Mouse (Mus musculus) spleen, adult 12 weeks (tissue): Measurements from ENCODE around the gene Ssbp2.

Experiments
- DNase-seq: peaks from one replicate; pipeline ENCODE4 v3.0.0; 2022; ENCODE audit warnings: low spot score

The Ssbp2 gene

GRCm38 (mm10) chr13:91634123-91634522 lies 174.0 kb downstream of the Ssbp2 start:
- no peak for DNase-seq

- no peak for DNase-seq
Observed at GRCm38 (mm10) chr13:91635957-91636356, 175.9 kb downstream of the Ssbp2 start.

GRCm38 (mm10) chr13:91636814-91637213 lies 176.7 kb downstream of the Ssbp2 start:
- DNase-seq, result peak; percentile 71

- DNase-seq, result no peak
Observed at GRCm38 (mm10) chr13:91638836-91639235, 178.8 kb downstream of the Ssbp2 start.

- DNase-seq, result no peak
Observed at GRCm38 (mm10) chr13:91640219-91640618, 180.1 kb downstream of the Ssbp2 start.

GRCm38 (mm10) chr13:91648240-91648639 lies 188.2 kb downstream of the Ssbp2 start:
- no peak for DNase-seq

GRCm38 (mm10) chr13:91649926-91650325 lies 189.8 kb downstream of the Ssbp2 start:
- DNase-seq, result no peak

GRCm38 (mm10) chr13:91661068-91661795 lies 201.1 kb downstream of the Ssbp2 start:
- no peak for DNase-seq

GRCm38 (mm10) chr13:91662751-91663150 lies 202.7 kb downstream of the Ssbp2 start:
- DNase-seq, result no peak

GRCm38 (mm10) chr13:91673241-91673640 lies 213.2 kb downstream of the Ssbp2 start:
- DNase-seq, result no peak

GRCm38 (mm10) chr13:91680764-91681437 lies 220.8 kb downstream of the Ssbp2 start:
- DNase-seq, result no peak

GRCm38 (mm10) chr13:91681474-91681873 lies 221.4 kb downstream of the Ssbp2 start:
- DNase-seq, result no peak

- DNase-seq, result no peak
Observed at GRCm38 (mm10) chr13:91690118-91690517, 230.0 kb downstream of the Ssbp2 start.

- DNase-seq, result no peak
Observed at GRCm38 (mm10) chr13:91693615-91694014, 233.5 kb downstream of the Ssbp2 start.

- no peak for DNase-seq
Observed at GRCm38 (mm10) chr13:91695406-91695805, 235.3 kb downstream of the Ssbp2 start.

GRCm38 (mm10) chr13:91696109-91696645 lies 236.1 kb downstream of the Ssbp2 start:
- DNase-seq, result no peak

GRCm38 (mm10) chr13:91697011-91697410 lies 236.9 kb downstream of the Ssbp2 start:
- DNase-seq, result no peak

GRCm38 (mm10) chr13:91702337-91702736 lies 242.3 kb downstream of the Ssbp2 start:
- no peak for DNase-seq

- DNase-seq, result no peak
Observed at GRCm38 (mm10) chr13:91719487-91719886, 259.4 kb downstream of the Ssbp2 start.

- DNase-seq, result no peak
Observed at GRCm38 (mm10) chr13:91723108-91723735, 263.1 kb downstream of the Ssbp2 start.

- DNase-seq, result no peak
Observed at GRCm38 (mm10) chr13:91723736-91724119, 263.6 kb downstream of the Ssbp2 start.

GRCm38 (mm10) chr13:91724211-91724610 lies 264.1 kb downstream of the Ssbp2 start:
- DNase-seq, result no peak

- DNase-seq, result no peak
Observed at GRCm38 (mm10) chr13:91725130-91725529, 265.0 kb downstream of the Ssbp2 start.
